Mouse (Mus musculus): ENCODE results near the gene Specc1.

GRCm38 (mm10) chr11:62253380-62253779 is 296.8 kb downstream of the Specc1 start:
- TF ChIP-seq POLR2A (IDR thresholded peaks at IDR 0.05; ENCODE audit: insufficient read length, low read depth) (no peak), MYOD1 (IDR thresholded peaks at IDR 0.05; ENCODE audit: control insufficient read depth in 1 of 3, insufficient read length in 2 of 3, low read depth in 2 of 3) (no peak), E2F4 (IDR thresholded peaks at IDR 0.05; ENCODE audit: insufficient read depth) (no peak), TCF12 (IDR thresholded peaks at IDR 0.05; ENCODE audit: insufficient read depth, poor library complexity, severe bottlenecking) (no peak), USF1 (IDR thresholded peaks at IDR 0.05; ENCODE audit: low read depth) (no peak), TCF3 (IDR thresholded peaks at IDR 0.05; ENCODE audit: insufficient read length, low read depth) (no peak), REST (IDR thresholded peaks at IDR 0.05; ENCODE audit: insufficient read depth, insufficient read length) (no peak), MAX (IDR thresholded peaks at IDR 0.05; ENCODE audit: low read depth) (no peak), MYOG (IDR thresholded peaks at IDR 0.05; ENCODE audit: control insufficient read depth in 1 of 3, insufficient read depth in 1 of 3, insufficient read length in 2 of 3, low read depth in 2 of 3) (no peak), POLR2AphosphoS2 (IDR thresholded peaks at IDR 0.05; ENCODE audit: insufficient read length, low read depth) (no peak)

All from myocyte (in vitro differentiated cells).